Mouse (Mus musculus) R1 (cell line): ENCODE measurements around the gene Plekhh3.

Experiments
- DNase-seq: peaks from one replicate; pipeline ENCODE4 v3.0.0-alpha.2; 2018; ENCODE audit warnings: low read depth, low spot score

Gene Plekhh3

GRCm38 (mm10) chr11:101170811-101171610 lies at the start of gene Plekhh3:
Gene Plekhh3, minus strand, starts transcription at chr11:101171351.
- DNase-seq = peak; percentile 99

- no peak for DNase-seq
Observed at GRCm38 (mm10) chr11:101220853-101221252, 49.7 kb upstream of the Plekhh3 start.

GRCm38 (mm10) chr11:101218436-101219055 lies 47.4 kb upstream of the Plekhh3 start:
- DNase-seq = no peak

DNA sequence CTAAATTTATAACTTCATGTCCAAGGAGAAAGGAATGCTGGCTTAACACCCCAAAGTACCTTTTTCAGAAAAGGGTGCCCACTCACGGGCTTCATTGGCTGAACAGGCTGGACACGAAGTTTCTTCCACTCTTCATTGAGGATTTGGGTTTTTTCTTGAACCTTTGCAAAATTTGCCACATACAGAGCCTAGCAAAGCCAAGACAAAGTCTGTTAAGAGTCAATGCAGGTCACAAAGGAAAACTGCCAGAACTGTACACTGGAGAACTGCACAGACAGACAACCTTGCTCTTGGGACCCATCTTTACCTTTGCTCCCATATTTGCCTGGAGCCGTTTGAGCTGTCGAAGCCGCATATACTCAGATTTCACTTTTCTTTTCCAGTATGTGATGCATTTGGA lies 45.8 kb upstream of the Plekhh3 start:
- DNase-seq = no peak

DNA sequence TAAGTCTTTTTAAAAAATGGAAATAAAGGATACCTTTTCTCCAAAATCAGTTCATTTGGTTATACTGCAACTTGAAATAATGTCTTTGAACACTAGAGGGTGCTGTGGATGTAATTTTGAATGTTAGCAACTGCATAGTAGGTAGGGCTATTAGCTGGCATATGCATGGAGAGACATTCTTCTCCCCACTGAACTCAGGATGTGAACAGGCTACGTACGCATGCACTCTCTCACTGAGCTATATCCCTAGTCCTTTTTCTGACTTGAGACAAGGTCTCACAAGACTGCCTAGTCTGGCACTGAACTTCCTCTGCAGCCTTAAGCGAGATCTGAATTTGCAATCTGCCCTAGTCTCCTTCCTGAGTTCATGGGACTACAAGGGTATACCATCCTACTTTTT lies 40.8 kb upstream of the Plekhh3 start:
- peak; percentile 75 for DNase-seq

DNA sequence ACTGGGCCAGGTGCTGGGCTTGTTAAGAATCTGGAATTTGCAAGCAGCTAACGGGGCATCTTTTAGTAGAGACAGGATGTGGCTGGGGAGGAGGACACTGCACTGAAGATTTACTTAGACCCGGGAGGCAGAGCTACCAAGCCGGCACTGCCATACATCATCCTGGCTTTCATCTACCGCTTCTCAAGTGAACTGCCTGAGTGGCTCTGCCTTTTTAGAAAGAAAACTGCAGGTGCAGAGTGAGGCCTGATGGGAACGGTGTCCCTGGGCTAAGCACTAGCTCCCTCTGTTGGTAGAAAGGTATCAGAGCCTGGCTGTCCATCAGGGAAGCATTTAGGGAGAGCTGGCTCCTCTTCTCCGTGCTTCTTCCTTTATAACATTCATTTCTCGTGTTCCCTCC lies 29.8 kb upstream of the Plekhh3 start:
- DNase-seq = peak; percentile 69

DNA sequence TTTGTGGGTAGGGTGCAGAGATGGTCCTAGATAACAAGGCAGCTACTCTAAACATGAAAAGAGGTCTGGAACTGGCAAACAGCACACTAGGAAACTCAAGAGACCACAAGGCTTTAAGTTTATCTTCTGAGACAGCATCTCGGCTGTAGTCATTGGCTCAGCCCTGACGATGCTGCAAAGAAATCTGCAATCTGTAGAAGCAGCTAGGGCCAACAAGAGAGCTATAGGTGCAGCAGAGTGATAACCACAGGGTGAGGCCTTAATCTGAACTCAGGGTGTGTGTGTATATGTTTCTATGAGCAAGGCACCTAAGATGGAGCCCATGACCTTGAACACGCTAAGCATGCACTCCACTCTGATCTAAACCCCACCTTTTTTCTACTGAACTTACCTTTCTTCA lies 28.4 kb upstream of the Plekhh3 start:
- no peak for DNase-seq

GRCm38 (mm10) chr11:101196175-101196574 lies 25.0 kb upstream of the Plekhh3 start:
- no peak for DNase-seq

DNA sequence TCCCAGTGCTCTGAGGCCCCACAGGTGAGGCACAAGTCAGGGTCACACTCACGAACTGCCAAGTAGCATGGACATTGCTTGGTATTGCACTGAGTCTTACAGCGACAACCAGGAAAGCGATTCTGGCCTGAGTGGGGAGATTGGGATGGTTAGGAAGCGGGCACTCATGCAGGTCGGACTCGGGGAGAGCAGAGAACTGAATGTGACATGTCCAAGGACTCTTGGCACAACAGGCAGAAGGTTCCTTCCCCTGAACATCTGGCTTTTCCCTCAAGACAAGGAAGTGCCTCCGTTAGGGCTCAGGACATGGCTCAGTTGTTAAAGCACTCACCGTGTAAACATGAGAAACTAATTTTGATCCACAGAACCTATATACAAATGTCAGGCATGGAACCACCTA lies 24.4 kb upstream of the Plekhh3 start:
- DNase-seq = no peak

DNA sequence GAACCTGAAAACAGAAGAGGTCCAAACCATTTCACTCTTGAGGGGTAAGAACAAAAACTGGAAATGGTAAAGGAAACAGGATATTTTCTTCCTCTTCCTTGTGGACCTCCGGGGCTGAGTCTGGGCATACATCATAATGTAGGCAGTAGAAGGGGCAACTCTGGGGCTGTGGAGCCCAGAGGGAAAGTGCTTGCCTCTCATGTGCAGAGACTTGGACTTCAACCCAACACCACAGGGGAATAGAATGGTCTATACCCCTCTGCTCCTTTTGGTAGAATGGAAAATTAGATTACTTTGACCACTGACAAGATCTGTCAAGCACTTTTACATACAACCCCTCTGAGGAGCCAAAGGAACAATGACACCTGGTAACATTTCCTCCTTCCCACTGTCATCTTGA lies 23.9 kb upstream of the Plekhh3 start:
- DNase-seq = no peak

- DNase-seq = no peak
Observed at GRCm38 (mm10) chr11:101194643-101195042, 23.5 kb upstream of the Plekhh3 start.

- no peak for DNase-seq
Observed at GRCm38 (mm10) chr11:101194137-101194536, 23.0 kb upstream of the Plekhh3 start.

DNA sequence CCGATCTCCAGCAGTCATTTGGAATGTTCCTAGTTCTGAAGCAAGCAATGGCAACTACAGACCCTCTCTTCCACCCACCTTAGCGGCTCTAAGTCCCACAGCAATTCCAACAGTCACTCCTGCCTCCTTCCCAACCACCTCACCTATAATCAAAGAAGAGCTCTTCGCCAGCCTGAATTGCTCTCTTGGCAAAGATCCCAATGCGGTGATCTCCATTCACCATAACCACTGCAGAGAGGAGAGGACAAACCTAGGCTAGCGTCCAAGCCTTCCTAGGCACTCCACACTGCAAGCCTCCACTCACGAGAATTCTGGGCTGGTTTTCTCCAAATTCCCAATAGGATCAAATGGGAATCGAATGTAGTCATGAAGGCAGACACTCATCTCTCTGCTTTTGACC lies 21.9 kb upstream of the Plekhh3 start:
- DNase-seq = no peak

DNA sequence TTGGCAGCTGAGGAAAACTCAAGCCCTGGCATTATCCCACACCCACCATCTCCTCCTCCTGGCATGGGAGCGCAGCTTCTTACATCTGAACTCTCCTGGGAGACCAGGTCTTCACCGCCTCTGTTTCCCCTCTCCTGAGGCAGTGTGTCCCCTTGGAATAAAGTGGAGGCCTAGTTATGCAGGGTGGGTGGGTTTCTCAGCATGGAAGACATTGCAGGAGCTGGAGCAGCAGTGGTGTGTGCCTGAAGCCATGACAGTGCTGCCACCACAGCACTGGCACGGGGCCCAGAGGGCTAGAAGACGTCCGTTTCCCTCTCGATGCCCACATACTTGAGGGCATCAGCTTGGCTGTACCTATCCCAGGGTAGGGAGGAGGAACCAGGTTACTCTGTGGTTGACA lies 21.5 kb upstream of the Plekhh3 start:
- no peak for DNase-seq

- no peak for DNase-seq
Observed at GRCm38 (mm10) chr11:101191919-101192470, 20.8 kb upstream of the Plekhh3 start.

GRCm38 (mm10) chr11:101190913-101191907 lies 20.1 kb upstream of the Plekhh3 start:
- DNase-seq = peak; percentile 47

DNA sequence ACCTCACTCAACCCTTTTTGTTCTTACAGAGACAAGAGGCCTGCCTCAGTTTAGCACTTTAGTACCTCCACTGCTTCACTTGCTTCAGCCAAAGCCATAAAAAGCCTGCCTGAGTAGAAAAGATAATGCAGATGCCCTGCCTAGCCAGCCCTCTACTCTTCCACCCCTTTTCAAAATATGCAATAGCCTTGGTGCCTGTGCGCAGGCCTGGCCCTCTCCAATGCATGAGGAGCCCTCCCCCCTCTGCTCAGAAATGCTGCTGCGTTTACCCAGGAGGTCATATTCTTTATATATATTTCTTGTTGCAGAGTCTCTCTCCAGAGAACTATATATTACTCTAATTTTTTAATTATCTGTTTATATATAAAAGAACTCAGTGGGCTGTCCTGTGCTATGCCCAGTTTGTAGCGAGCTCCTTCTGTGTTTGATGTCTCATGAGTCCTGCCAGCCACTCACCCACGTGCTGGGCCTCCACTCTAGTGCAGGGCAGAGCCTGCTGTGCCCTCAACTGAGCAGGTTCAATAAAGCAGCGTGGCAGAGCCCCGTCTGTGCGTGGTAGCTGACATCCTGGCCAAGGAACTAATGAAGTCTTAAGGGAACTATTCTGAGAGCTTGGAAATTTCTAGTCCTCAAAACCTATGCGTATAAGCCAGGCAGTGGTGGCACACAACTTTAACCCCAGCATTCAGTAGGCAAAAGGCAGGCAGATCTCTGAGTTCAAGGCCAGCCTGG lies 19.2 kb upstream of the Plekhh3 start:
- no peak for DNase-seq

DNA sequence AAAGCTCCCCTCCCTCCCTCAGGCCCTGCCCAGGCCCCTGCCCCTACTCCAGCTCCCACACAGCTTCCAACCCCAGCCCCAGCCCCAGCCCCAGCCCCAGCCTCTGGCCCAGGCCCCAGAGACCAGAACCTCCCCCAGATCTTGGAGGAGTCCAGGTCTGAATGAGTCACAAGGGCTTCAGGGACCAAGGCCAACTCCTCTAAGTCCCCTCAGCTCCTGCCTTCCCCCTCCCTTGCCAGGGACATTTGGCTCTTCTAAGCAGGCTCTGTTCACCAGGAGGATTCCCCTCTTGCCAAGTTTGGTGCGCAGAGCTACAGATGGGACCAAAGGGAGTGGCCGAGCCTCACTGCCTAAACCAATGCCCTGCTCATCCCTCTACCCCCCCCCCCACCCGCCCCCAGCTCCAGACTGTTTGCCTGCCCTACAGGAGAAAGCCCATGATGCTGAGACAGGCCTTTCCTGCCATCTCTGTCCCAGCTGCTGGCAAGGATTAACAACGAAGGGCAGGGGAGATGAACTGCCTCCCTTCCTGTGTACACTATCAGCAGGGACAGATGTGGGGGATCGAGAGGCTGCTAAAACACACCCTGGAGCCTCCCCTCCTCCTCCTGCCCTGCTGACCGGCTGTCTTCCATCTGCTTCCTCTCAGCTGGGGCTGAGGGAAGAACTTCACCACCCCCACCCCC lies 18.5 kb upstream of the Plekhh3 start:
- no peak for DNase-seq

- no peak for DNase-seq
Observed at GRCm38 (mm10) chr11:101188166-101188805, 17.1 kb upstream of the Plekhh3 start.

GRCm38 (mm10) chr11:101187541-101187940 lies 16.4 kb upstream of the Plekhh3 start:
- DNase-seq = no peak
